Mouse (Mus musculus): Measurements from ENCODE around the gene Mpz. TPM values are rescaled to one million over a fixed set of nuclear protein-coding genes. Genes with fewer than 3 reads are reported as not detected.

Gene Mpz
- polyA plus RNA-seq, 1 experiment = 1.3 TPM

- TF ChIP-seq POLR2A (IDR thresholded peaks at IDR 0.05; ENCODE audit: insufficient read depth, low read length) (no peak), CTCF (IDR thresholded peaks at IDR 0.05; ENCODE audit: low read depth, low read length) (no peak), EP300 (IDR thresholded peaks at IDR 0.05; ENCODE audit: insufficient read depth, low read depth, low read length) (no peak)
- H3K9me3 ChIP-seq (replicated peaks; ENCODE audit: control insufficient read depth, insufficient read depth, low read length, poor library complexity, severe bottlenecking) = no peaks in the 10 kb centered on the region
- no peak overlapping the region for H3K9ac ChIP-seq (ENCODE audit: low read depth, poor library complexity, severe bottlenecking)
- H3K27ac ChIP-seq (ENCODE audit: insufficient read depth, low read length) = no peak overlapping the region
- H3K27me3 ChIP-seq (ENCODE audit: control insufficient read depth, insufficient read depth, low read length, poor library complexity, severe bottlenecking) = no peaks in the 10 kb centered on the region
- no peaks in the 10 kb centered on the region for H3K4me1 ChIP-seq (ENCODE audit: control insufficient read depth, insufficient read depth, low read length)
- no peak overlapping the region for H3K4me3 ChIP-seq (ENCODE audit: low read depth, low read length)
- H3K36me3 ChIP-seq (ENCODE audit: control insufficient read depth, insufficient read depth, low read length, poor library complexity, severe bottlenecking) = no peaks in the 10 kb centered on the region
Observed at GRCm38 (mm10) chr1:171157965-171158364, 7.5 kb downstream of the Mpz start.

- TF ChIP-seq EP300 (IDR thresholded peaks at IDR 0.05; ENCODE audit: insufficient read depth, low read depth, low read length) (no peak), CTCF (IDR thresholded peaks at IDR 0.05; ENCODE audit: low read depth, low read length) (peak; percentile 56)
- H3K27me3 ChIP-seq (ENCODE audit: control insufficient read depth, insufficient read depth, low read length, poor library complexity, severe bottlenecking) = no peaks in the 10 kb centered on the region
Observed at GRCm38 (mm10) chr1:171159485-171159975, 9.0 kb downstream of the Mpz start.

GRCm38 (mm10) chr1:171162526-171162925, 12.0 kb downstream of the Mpz start:
- Histone ChIP-seq H3K27ac (ENCODE audit: insufficient read depth, low read length) (no peak overlapping the region), H3K27me3 (ENCODE audit: control insufficient read depth, insufficient read depth, low read length, poor library complexity, severe bottlenecking) (no peaks in the 10 kb centered on the region), H3K9me3 (replicated peaks; ENCODE audit: control insufficient read depth, insufficient read depth, low read length, poor library complexity, severe bottlenecking) (no peaks in the 10 kb centered on the region), H3K36me3 (ENCODE audit: control insufficient read depth, insufficient read depth, low read length, poor library complexity, severe bottlenecking) (no peaks in the 10 kb centered on the region), H3K4me3 (ENCODE audit: low read depth, low read length) (no peak overlapping the region), H3K4me1 (ENCODE audit: control insufficient read depth, insufficient read depth, low read length) (no peaks in the 10 kb centered on the region), H3K9ac (ENCODE audit: low read depth, poor library complexity, severe bottlenecking) (no peak overlapping the region)
- TF ChIP-seq EP300 (IDR thresholded peaks at IDR 0.05; ENCODE audit: insufficient read depth, low read depth, low read length) = no peak
- no peak for TF ChIP-seq CTCF (IDR thresholded peaks at IDR 0.05; ENCODE audit: low read depth, low read length)
- no peak for TF ChIP-seq POLR2A (IDR thresholded peaks at IDR 0.05; ENCODE audit: insufficient read depth, low read length)

More at GRCm38 (mm10) chr1:171159485-171159975, 9.0 kb downstream of the Mpz start:
- Histone ChIP-seq H3K9ac (ENCODE audit: low read depth, poor library complexity, severe bottlenecking) (no peak overlapping the region), H3K36me3 (ENCODE audit: control insufficient read depth, insufficient read depth, low read length, poor library complexity, severe bottlenecking) (no peaks in the 10 kb centered on the region), H3K27ac (ENCODE audit: insufficient read depth, low read length) (no peak overlapping the region), H3K4me3 (ENCODE audit: low read depth, low read length) (peak overlapping the region; percentile 56), H3K9me3 (replicated peaks; ENCODE audit: control insufficient read depth, insufficient read depth, low read length, poor library complexity, severe bottlenecking) (no peaks in the 10 kb centered on the region), H3K4me1 (ENCODE audit: control insufficient read depth, insufficient read depth, low read length) (no peaks in the 10 kb centered on the region)

GRCm38 (mm10) chr1:171164258-171164657, 13.7 kb downstream of the Mpz start:
- no peaks in the 10 kb centered on the region for H3K36me3 ChIP-seq (ENCODE audit: control insufficient read depth, insufficient read depth, low read length, poor library complexity, severe bottlenecking)
- TF ChIP-seq POLR2A (IDR thresholded peaks at IDR 0.05; ENCODE audit: insufficient read depth, low read length) (no peak), EP300 (IDR thresholded peaks at IDR 0.05; ENCODE audit: insufficient read depth, low read depth, low read length) (no peak), CTCF (IDR thresholded peaks at IDR 0.05; ENCODE audit: low read depth, low read length) (no peak)
- H3K4me1 ChIP-seq (ENCODE audit: control insufficient read depth, insufficient read depth, low read length) = peaks cover 1% of the 10 kb centered on the region
- H3K9ac ChIP-seq (ENCODE audit: low read depth, poor library complexity, severe bottlenecking) = no peak overlapping the region
- no peak overlapping the region for H3K27ac ChIP-seq (ENCODE audit: insufficient read depth, low read length)
- H3K4me3 ChIP-seq (ENCODE audit: low read depth, low read length) = no peak overlapping the region
- no peaks in the 10 kb centered on the region for H3K27me3 ChIP-seq (ENCODE audit: control insufficient read depth, insufficient read depth, low read length, poor library complexity, severe bottlenecking)
- no peaks in the 10 kb centered on the region for H3K9me3 ChIP-seq (replicated peaks; ENCODE audit: control insufficient read depth, insufficient read depth, low read length, poor library complexity, severe bottlenecking)

GRCm38 (mm10) chr1:171165629-171166345, 15.3 kb downstream of the Mpz start:
- no peak for TF ChIP-seq CTCF (IDR thresholded peaks at IDR 0.05; ENCODE audit: low read depth, low read length)
- no peak for TF ChIP-seq EP300 (IDR thresholded peaks at IDR 0.05; ENCODE audit: insufficient read depth, low read depth, low read length)
- no peak for TF ChIP-seq POLR2A (IDR thresholded peaks at IDR 0.05; ENCODE audit: insufficient read depth, low read length)
- peaks cover 1% of the 10 kb centered on the region for H3K4me1 ChIP-seq (ENCODE audit: control insufficient read depth, insufficient read depth, low read length)
- H3K9ac ChIP-seq (ENCODE audit: low read depth, poor library complexity, severe bottlenecking) = no peak overlapping the region
- H3K36me3 ChIP-seq (ENCODE audit: control insufficient read depth, insufficient read depth, low read length, poor library complexity, severe bottlenecking) = no peaks in the 10 kb centered on the region
- H3K4me3 ChIP-seq (ENCODE audit: low read depth, low read length) = no peak overlapping the region
- H3K27ac ChIP-seq (ENCODE audit: insufficient read depth, low read length) = no peak overlapping the region
- no peaks in the 10 kb centered on the region for H3K27me3 ChIP-seq (ENCODE audit: control insufficient read depth, insufficient read depth, low read length, poor library complexity, severe bottlenecking)
- H3K9me3 ChIP-seq (replicated peaks; ENCODE audit: control insufficient read depth, insufficient read depth, low read length, poor library complexity, severe bottlenecking) = no peaks in the 10 kb centered on the region

GRCm38 (mm10) chr1:171168906-171169305, 18.4 kb downstream of the Mpz start:
- TF ChIP-seq CTCF (IDR thresholded peaks at IDR 0.05; ENCODE audit: low read depth, low read length) (no peak), EP300 (IDR thresholded peaks at IDR 0.05; ENCODE audit: insufficient read depth, low read depth, low read length) (no peak), POLR2A (IDR thresholded peaks at IDR 0.05; ENCODE audit: insufficient read depth, low read length) (no peak)
- H3K27me3 ChIP-seq (ENCODE audit: control insufficient read depth, insufficient read depth, low read length, poor library complexity, severe bottlenecking) = no peaks in the 10 kb centered on the region
- no peaks in the 10 kb centered on the region for H3K9me3 ChIP-seq (replicated peaks; ENCODE audit: control insufficient read depth, insufficient read depth, low read length, poor library complexity, severe bottlenecking)
- H3K4me3 ChIP-seq (ENCODE audit: low read depth, low read length) = no peak overlapping the region
- H3K36me3 ChIP-seq (ENCODE audit: control insufficient read depth, insufficient read depth, low read length, poor library complexity, severe bottlenecking) = no peaks in the 10 kb centered on the region
- H3K9ac ChIP-seq (ENCODE audit: low read depth, poor library complexity, severe bottlenecking) = no peak overlapping the region
- H3K27ac ChIP-seq (ENCODE audit: insufficient read depth, low read length) = no peak overlapping the region
- H3K4me1 ChIP-seq (ENCODE audit: control insufficient read depth, insufficient read depth, low read length) = peaks cover 1% of the 10 kb centered on the region

All from ES-Bruce4 (cell line).